Mouse (Mus musculus) lung, postnatal 14 days (tissue): ENCODE data around the gene Arsb.

Source experiments
- DNase-seq: peaks from one replicate; pipeline ENCODE4 v3.0.0; 2021

Arsb gene

DNA sequence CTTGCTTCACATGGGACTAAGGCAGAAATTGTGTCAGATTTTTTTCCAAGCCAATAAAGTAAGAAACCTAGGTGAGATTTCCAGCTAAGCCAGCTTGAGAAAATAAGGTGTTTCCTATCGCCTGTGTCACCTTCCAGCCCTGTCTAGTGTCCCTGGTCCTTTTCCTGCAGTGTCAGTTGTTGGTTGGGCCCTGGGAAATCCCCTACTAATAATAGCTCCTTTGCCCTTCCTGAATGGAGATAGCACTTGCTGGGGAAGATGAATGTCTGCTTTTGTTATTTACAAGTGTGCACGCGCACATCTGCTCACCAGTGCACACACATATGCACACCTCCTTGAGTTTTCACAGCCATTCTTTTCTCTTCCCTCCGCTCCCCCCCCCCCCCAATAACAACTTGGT is 217.8 kb downstream of the Arsb start:
- no peak for DNase-seq

DNA sequence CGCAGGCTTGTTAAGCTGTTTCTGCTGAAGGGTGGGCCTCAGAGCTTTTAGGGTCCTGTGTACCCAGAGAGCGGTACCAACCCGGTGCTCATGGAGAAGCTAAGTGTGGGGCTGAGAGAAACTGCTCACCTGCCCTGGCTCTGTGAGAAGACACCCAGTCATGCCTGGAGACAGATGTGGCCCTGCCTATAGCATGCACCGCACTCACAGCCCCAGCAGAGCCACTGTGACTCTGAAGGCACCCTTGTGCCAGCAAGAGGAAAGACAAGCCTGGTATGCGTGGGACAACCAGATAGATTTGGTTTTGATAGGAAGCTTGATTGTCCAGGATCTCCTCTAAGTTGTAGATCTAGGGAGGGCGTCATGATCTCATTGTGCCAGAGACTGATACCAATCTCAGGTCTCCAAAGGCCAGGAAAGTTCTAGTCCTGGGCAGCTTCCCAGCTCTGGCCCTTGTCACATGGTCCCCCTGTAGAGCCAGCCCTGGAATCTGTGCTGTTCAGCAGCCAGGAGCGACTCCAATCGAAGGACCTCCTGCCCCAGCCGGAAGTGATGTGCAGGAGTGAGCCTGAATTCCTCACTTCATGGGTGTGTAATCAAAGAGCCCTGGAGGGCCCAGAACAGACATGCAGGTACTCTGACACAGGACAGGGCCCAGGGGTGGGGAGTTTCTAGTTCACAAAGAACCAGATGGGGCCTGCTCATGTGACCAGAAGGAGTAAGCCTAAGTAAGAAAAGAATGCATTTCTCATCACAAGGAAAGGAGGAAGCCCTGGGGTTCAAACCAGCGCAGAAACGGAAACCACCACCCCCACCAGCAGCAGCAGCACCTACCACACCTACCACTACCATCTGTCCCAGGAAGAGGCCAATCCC is 218.5 kb downstream of the Arsb start:
- no peak for DNase-seq

DNA sequence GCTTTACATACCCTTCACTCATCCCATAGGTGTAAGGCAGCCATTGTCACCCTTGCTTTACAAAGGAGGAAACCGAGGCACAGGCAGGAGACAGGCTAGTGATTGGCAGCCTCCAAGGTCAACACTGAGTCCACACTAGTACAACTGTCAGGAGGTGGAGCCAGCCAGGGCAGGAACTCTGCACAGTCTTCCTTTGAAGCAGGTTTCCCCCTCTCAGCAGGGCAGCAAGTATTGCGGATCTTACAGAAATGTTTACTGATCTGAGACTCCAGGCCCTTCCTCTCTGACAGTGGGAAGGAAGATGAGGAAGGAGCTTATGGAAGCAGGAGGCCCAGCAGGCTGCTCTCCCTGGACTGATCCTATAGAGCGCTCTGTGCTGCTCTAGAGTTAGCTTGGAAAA is 219.4 kb downstream of the Arsb start:
- DNase-seq, result no peak

DNA sequence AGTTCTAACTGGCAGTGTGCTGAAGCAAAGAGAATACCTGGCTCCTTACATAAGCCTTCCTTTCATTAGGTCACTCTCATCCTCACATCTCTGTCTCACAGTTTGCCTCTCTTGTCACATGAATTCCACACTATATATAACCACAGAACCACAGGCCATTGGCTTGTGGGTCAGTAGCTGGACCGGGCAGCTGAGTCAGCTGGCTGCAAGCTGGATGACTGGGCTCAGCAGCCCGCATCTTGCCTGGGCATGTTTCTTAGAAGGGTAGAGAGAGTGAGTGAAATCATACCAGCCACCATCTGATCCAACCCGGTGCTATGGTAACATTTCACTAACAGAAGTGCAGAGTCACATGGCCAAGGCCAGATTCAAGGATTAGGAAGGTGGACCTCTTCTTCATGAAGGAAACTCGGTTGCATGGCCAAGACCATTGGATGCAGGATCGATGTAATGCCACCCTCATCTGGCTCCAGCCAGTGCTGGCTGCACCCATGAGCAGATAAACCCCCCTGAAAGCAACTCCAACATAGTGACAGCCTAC is 221.0 kb downstream of the Arsb start:
- DNase-seq, result no peak
